Mouse (Mus musculus) limb, embryonic 14.5 days (tissue): ENCODE measurements at regions not wholly inside any gene's neighbourhood (a gene's known extent, or its start where the extent isn't known, plus 50 kb on each side); places are given as distances from the start of the nearest gene placed in this dataset. TPM values are rescaled to one million over a fixed set of nuclear protein-coding genes. Genes with fewer than 3 reads are reported as not detected.

Experiments used
- ATAC-seq: fragments of 200-750 bp; cut with Nextera tagmentation; 2 replicates; pipeline ENCODE4 v1.8.0; 2017; ENCODE audit warnings: low read depth, moderate number of reproducible peaks, moderate TSS enrichment; ENCODE audit not compliant: low FRiP score
- DNase-seq: peaks from one replicate; pipeline ENCODE4 v3.0.0-alpha.2; 2015; ENCODE audit warnings: low spot score
- H3K27ac ChIP-seq: fragments of 300-500 bp; sonication (generic); replicated peaks from 2 replicates; pipeline ENCODE4 v1.5.1; 2014; ENCODE audit warnings: low read depth, mild to moderate bottlenecking, low read length, moderate library complexity, mixed read lengths
- H3K27me3 ChIP-seq: fragments of 300-500 bp; sonication (generic); 2 replicates; pipeline ENCODE4 v1.6.1; 2014; ENCODE audit warnings: low read length, mixed read lengths; ENCODE audit not compliant: control insufficient read depth, insufficient read depth
- H3K36me3 ChIP-seq: fragments of 300-500 bp; sonication (generic); 2 replicates; pipeline ENCODE4 v1.6.1; 2014; ENCODE audit warnings: mild to moderate bottlenecking, low read length, moderate library complexity, mixed read lengths; ENCODE audit not compliant: control insufficient read depth, insufficient read depth
- H3K4me1 ChIP-seq: fragments of 300-500 bp; sonication (generic); 2 replicates; pipeline ENCODE4 v1.6.1; 2014; ENCODE audit warnings: antibody characterized with exemption, low read length, mixed read lengths; ENCODE audit not compliant: control insufficient read depth, insufficient read depth
- H3K4me2 ChIP-seq: fragments of 300-500 bp; sonication (generic); replicated peaks from 2 replicates; pipeline ENCODE4 v1.6.1; 2014; ENCODE audit warnings: low read depth, mild to moderate bottlenecking, low read length, moderate library complexity; ENCODE audit not compliant: severe bottlenecking
- H3K4me3 ChIP-seq: fragments of 300-500 bp; sonication (generic); replicated peaks from 2 replicates; pipeline ENCODE4 v1.5.1; 2014; ENCODE audit warnings: low read length
- H3K9ac ChIP-seq: fragments of 300-500 bp; sonication (generic); 2 replicates; pipeline ENCODE4 v1.6.1; 2014; ENCODE audit warnings: mild to moderate bottlenecking, low read depth, low read length, moderate library complexity; ENCODE audit not compliant: severe bottlenecking
- H3K9me3 ChIP-seq: fragments of 300-500 bp; sonication (generic); 2 replicates; pipeline ENCODE4 v1.6.1; 2016; ENCODE audit warnings: low read length; ENCODE audit not compliant: control insufficient read depth
- POLR2A ChIP-seq: fragments of 200-500 bp; IDR thresholded peaks from 2 replicates; pipeline ENCODE4 v1.8.0; 2012; ENCODE audit warnings: inconsistent platforms, mild to moderate bottlenecking, moderate library complexity, borderline replicate concordance; ENCODE audit not compliant: insufficient read depth, insufficient read length; ENCODE audit errors: extremely low read depth
- WGBS: fragments of 180-500 bp; shearing (Covaris S2); extraction: QIAGEN DNeasy Blood & Tissue Kit; methylation state at CpG from one replicate; pipeline ENCODE4 v1.1.7; 2014; 5-methylcytosine and 5-hydroxymethylcytosine counted together
- microRNA counts: library from miRNA; unstranded; fragments of <30 nt; microRNA quantifications from one replicate; lab custom pipeline; 2016
- microRNA-seq: library from miRNA; unstranded; fragments of <30 nt; microRNA quantifications from one replicate; pipeline ENCODE4, GENCODE M21; 2016

DNA sequence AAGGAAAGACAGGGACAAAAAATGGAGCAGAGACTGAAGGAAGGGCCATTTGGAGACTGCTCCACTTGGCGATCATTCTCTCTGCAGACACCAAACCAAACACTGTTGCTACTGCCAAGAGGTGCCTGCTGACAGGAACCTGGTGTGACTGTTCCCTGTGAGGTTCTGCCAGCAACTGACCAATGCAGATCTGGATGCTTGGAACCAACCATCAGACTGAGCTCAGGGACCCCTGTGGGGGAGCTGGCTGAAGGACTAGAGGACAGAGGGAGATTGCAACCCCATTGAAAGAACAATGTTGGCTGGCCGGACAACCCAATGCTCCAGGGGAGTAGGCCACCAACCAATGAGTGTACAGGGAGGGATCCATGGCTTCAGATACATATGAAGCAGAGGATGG is 139.2 kb upstream of the Cep126 start:
- Histone ChIP-seq H3K27ac (no peak overlapping the region), H3K9me3 (no peaks in the 10 kb centered on the region), H3K4me3 (no peak overlapping the region), H3K4me1 (no peaks in the 10 kb centered on the region), H3K4me2 (no peak overlapping the region), H3K27me3 (no peaks in the 10 kb centered on the region), H3K36me3 (no peaks in the 10 kb centered on the region), H3K9ac (no peak overlapping the region)
- no peak for TF ChIP-seq POLR2A
- ATAC-seq (no peak), DNase-seq (no peak)
- WGBS, result 95% methylated on average over 2 of the region's 2 CpGs

DNA sequence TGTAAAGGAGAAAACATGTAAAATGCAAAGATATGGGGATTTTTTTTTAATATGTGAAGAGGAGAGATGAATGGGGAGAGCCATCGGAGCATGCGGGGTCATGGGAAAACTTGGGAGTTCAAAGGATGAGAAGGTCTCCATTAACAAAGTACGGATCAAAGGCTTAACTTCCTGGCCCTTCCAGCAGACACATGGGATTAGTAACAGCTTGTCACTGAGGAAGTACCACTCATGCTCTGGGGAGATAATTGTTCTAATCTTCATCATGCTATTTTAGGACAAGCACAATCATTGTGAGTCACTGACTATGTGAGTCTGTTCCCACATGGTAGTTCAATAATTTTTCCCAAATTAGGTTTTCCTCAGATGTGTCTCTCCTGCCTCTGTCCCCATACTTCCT is 115.4 kb upstream of the Cep126 start:
- ATAC-seq (no peak), DNase-seq (no peak)
- no peak overlapping the region for H3K9ac ChIP-seq
- H3K4me2 ChIP-seq, result no peak overlapping the region
- 61% methylated on average over 3 of the region's 3 CpGs for WGBS
- H3K36me3 ChIP-seq, result no peaks in the 10 kb centered on the region
- H3K4me3 ChIP-seq, result no peak overlapping the region
- no peaks in the 10 kb centered on the region for H3K9me3 ChIP-seq
- no peaks in the 10 kb centered on the region for H3K4me1 ChIP-seq
- TF ChIP-seq POLR2A, result no peak
- no peak overlapping the region for H3K27ac ChIP-seq
- H3K27me3 ChIP-seq, result no peaks in the 10 kb centered on the region

DNA sequence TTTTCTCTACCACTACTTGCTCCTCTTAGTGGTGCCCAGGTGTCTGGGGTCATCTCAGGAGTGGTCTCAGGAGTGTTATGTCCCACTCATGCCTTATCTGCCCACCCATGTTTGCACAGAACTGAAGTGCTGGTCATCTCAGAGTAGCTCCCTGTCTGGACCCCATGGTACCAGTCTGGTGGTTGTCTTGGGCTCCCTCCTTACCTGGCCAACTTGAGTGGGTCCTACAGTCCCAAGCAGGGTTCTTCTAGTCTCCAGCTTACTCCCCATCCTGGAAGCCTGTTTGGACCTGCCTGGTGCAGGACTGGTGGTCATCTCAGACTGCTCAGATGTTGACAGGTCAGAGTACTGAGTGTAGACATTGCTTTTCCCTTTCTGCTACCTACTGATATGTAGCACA is 94.0 kb upstream of the Cep126 start:
- no peaks in the 10 kb centered on the region for H3K36me3 ChIP-seq

DNA sequence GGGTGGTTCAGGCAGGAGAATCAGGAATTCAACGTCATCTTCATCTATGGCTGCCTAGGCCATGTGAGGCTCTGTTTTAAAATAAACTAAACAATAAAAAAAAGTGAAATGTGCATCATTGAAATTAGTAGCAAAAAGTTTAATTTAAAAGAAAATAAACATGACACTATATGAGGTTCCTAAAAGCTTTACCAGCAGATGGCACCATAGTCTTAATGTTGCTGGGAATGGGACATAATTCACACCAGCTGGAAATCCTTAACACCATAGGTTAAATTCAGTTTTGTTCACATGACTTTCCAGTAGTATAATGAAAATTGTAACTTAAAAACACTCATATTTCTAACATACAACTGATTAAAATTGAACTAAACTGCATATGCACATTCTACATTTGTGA is 92.3 kb upstream of the Cep126 start:
- Histone ChIP-seq H3K4me3 (no peak overlapping the region), H3K4me2 (no peak overlapping the region), H3K9me3 (no peaks in the 10 kb centered on the region), H3K27ac (no peak overlapping the region), H3K36me3 (no peaks in the 10 kb centered on the region), H3K9ac (no peak overlapping the region), H3K4me1 (no peaks in the 10 kb centered on the region), H3K27me3 (no peaks in the 10 kb centered on the region)
- TF ChIP-seq POLR2A, result no peak
- DNase-seq (peak; percentile 78), ATAC-seq (no peak)
- 31% methylated on average over 1 of the region's 1 CpGs for WGBS

More for the DNA sequence above, 94.0 kb upstream of the Cep126 start:
- Histone ChIP-seq H3K4me3 (no peak overlapping the region), H3K9me3 (no peaks in the 10 kb centered on the region), H3K27me3 (no peaks in the 10 kb centered on the region), H3K4me2 (no peak overlapping the region), H3K27ac (no peak overlapping the region), H3K9ac (no peak overlapping the region), H3K4me1 (no peaks in the 10 kb centered on the region)
- DNase-seq, result no peak
- TF ChIP-seq POLR2A, result no peak
- ATAC-seq, result no peak

DNA sequence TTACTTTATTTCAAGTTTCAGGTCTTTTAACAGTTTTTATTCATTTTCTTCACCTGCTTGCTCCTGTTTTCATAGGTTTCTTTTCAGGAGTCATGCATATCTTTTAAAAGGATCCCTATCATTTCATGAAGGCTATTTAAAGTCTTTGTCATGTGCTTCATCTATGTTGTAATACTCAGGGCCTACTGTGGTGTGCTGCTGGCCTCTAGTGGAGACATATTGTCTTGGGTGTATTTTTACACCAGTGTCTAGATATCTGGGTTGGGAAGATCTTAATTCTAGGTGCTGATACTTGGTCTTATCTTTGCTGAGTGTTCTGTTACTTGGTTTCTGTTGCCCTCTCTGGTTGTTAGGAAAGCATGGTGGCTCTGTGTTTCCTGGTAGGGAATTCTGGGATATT is 74.8 kb upstream of the Cep126 start:
- ATAC-seq, result no peak
- Histone ChIP-seq H3K9ac (no peak overlapping the region), H3K4me3 (no peak overlapping the region), H3K4me2 (no peak overlapping the region), H3K9me3 (no peaks in the 10 kb centered on the region), H3K27me3 (no peaks in the 10 kb centered on the region), H3K4me1 (no peaks in the 10 kb centered on the region), H3K36me3 (no peaks in the 10 kb centered on the region), H3K27ac (no peak overlapping the region)
- TF ChIP-seq POLR2A, result no peak
- DNase-seq, result peak; percentile 55

DNA sequence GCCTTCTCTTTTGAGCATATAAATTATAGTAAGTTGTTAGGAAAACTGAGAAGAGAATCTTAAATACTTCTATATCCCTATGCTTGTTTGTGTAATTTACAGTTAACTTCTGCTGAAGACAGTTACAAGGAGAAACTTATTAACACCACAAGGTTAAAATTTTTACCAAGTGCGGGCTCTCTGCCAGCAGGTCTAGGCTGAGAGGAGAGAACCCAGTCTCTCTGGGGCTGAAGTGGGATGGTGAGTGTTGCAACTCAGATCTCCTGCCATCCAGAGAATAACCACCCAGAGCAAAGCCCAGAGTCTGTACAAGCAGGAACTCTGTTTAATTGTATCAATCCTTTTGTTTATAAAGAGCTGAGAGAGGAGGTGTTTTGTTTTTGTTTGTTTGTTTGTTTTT is 51.3 kb upstream of the Cep126 start:
- H3K4me1 ChIP-seq, result no peaks in the 10 kb centered on the region
- H3K27me3 ChIP-seq, result no peaks in the 10 kb centered on the region
- DNase-seq, result no peak
- H3K9ac ChIP-seq, result no peak overlapping the region
- no peak overlapping the region for H3K4me3 ChIP-seq
- no peak overlapping the region for H3K4me2 ChIP-seq
- H3K27ac ChIP-seq, result no peak overlapping the region
- no peak for TF ChIP-seq POLR2A
- WGBS, result 80% methylated on average over 1 of the region's 1 CpGs
- ATAC-seq, result no peak
- no peaks in the 10 kb centered on the region for H3K36me3 ChIP-seq
- no peaks in the 10 kb centered on the region for H3K9me3 ChIP-seq

MicroRNAs in the stretch of these regions (microRNA counts, 519-probe panel; counts per million panel counts)
- not detected for microRNA mmu-miR-1899 (lab: Ali Mortazavi, UCI)

Small RNA genes lying in the stretch of these regions (microRNA-seq; reads per million reads assigned to microRNA genes)
- gene Mir1899, result not detected
